Mouse (Mus musculus) left cerebral cortex, adult 2 months (tissue): ENCODE results near the gene Hoxc4. TPM values are rescaled to one million over a fixed set of nuclear protein-coding genes. Genes with fewer than 3 reads are reported as not detected.
A peak's percentile ranks its signal among the peaks of the same experiment; 100 is the strongest.

Source experiments
- DNase-seq, 2 experiments: peaks; one replicate each; pipeline ENCODE4 v3.0.0; 2021 to 2022; ENCODE audit warnings: low spot score in 2 of 2, mixed read lengths in 1 of 2; ENCODE audit errors: extremely low spot score in 1 of 2
- H3K27ac ChIP-seq: fragments of 200-600 bp; 2 replicates; pipeline ENCODE4 v1.8.1; 2022
- H3K4me3 ChIP-seq: fragments of 200-600 bp; 2 replicates; pipeline ENCODE4 v1.8.1; 2022
- CTCF ChIP-seq: fragments of 200-600 bp; IDR thresholded peaks from 2 replicates; pipeline ENCODE4 v1.8.1; 2022; ENCODE audit warnings: antibody characterized with exemption, mild to moderate bottlenecking, moderate library complexity
- intact Hi-C: fragments of 180-260 bp; cut with DNase I; formaldehyde crosslinking; loops from one replicate; pipeline ENCODE4 v1.15.1; 2025
- total RNA-seq, 2 experiments: library from RNA; stranded (reverse); gene quantifications; 2 replicates each; pipeline ENCODE4 v1.2.3; 2021

The Hoxc4 gene
- total RNA-seq, 2 experiments from 2014 or later = not detected

- intact Hi-C loops = no loop called here
- no peak for DNase-seq
- Histone ChIP-seq H3K27ac (no peak overlapping the region), H3K4me3 (no peak overlapping the region)
- TF ChIP-seq CTCF = no peak
Measured at GRCm38 (mm10) chr15:102992863-102993262, 25.9 kb upstream of the Hoxc4 start.

GRCm38 (mm10) chr15:102996548-102996947 lies 22.2 kb upstream of the Hoxc4 start:
- DNase-seq = no peak
- intact Hi-C loops = no loop called here
- no peak overlapping the region for H3K27ac ChIP-seq
- H3K4me3 ChIP-seq = no peak overlapping the region
- no peak for TF ChIP-seq CTCF

GRCm38 (mm10) chr15:102997431-102997830 lies 21.3 kb upstream of the Hoxc4 start:
- no peak for TF ChIP-seq CTCF
- DNase-seq = no peak
- intact Hi-C loops = no loop called here

GRCm38 (mm10) chr15:102997939-102998355 lies 20.8 kb upstream of the Hoxc4 start, which contains the start of gene Hoxc6:
TSS of gene Hoxc6 (plus strand) at chr15:102998257.
- Histone ChIP-seq H3K4me3 (no peak within 1 kb of the TSS), H3K27ac (no peak within 1 kb of the TSS)
- intact Hi-C loops = no loop called here
- TF ChIP-seq CTCF = no peak
- DNase-seq = no peak

More at GRCm38 (mm10) chr15:102997431-102997830, 21.3 kb upstream of the Hoxc4 start:
- Histone ChIP-seq H3K4me3 (no peak overlapping the region), H3K27ac (no peak overlapping the region)

- intact Hi-C loops = no loop called here
- TF ChIP-seq CTCF = no peak
- no peak for DNase-seq
- Histone ChIP-seq H3K27ac (no peak overlapping the region), H3K4me3 (no peak overlapping the region)
Measured at GRCm38 (mm10) chr15:102998608-102999182, 20.0 kb upstream of the Hoxc4 start.

- H3K27ac ChIP-seq = no peak overlapping the region
- H3K4me3 ChIP-seq = peak overlapping the region; percentile 15
- peak in 1 of 2 experiments; percentile 26 for DNase-seq
- TF ChIP-seq CTCF = no peak
- intact Hi-C loops = no loop called here
Measured at GRCm38 (mm10) chr15:102999183-102999831, 19.4 kb upstream of the Hoxc4 start.

- no peak for TF ChIP-seq CTCF
Measured at GRCm38 (mm10) chr15:102999955-103000354, 18.8 kb upstream of the Hoxc4 start.

GRCm38 (mm10) chr15:103000501-103000901 lies 18.2 kb upstream of the Hoxc4 start:
- Histone ChIP-seq H3K27ac (no peak overlapping the region), H3K4me3 (no peak overlapping the region)
- TF ChIP-seq CTCF = no peak
- intact Hi-C loops = no loop called here
- DNase-seq = no peak

More at GRCm38 (mm10) chr15:102999955-103000354, 18.8 kb upstream of the Hoxc4 start:
- no peak for DNase-seq
- intact Hi-C loops = no loop called here
- no peak overlapping the region for H3K27ac ChIP-seq
- H3K4me3 ChIP-seq = no peak overlapping the region

GRCm38 (mm10) chr15:103001370-103001769 lies 17.4 kb upstream of the Hoxc4 start:
- Histone ChIP-seq H3K27ac (no peak overlapping the region), H3K4me3 (no peak overlapping the region)
- DNase-seq = no peak
- TF ChIP-seq CTCF = no peak
- intact Hi-C loops = no loop called here

GRCm38 (mm10) chr15:103002156-103002555 lies 16.6 kb upstream of the Hoxc4 start:
- intact Hi-C loops = no loop called here
- Histone ChIP-seq H3K4me3 (no peak overlapping the region), H3K27ac (no peak overlapping the region)
- TF ChIP-seq CTCF = no peak
- no peak for DNase-seq

- no peak for TF ChIP-seq CTCF
- Histone ChIP-seq H3K27ac (no peak overlapping the region), H3K4me3 (no peak overlapping the region)
- DNase-seq = no peak
- intact Hi-C loops = no loop called here
Measured at GRCm38 (mm10) chr15:103002821-103003448, 15.8 kb upstream of the Hoxc4 start.

- no peak for TF ChIP-seq CTCF
- intact Hi-C loops = no loop called here
- no peak for DNase-seq
Measured at GRCm38 (mm10) chr15:103005308-103005707, 13.4 kb upstream of the Hoxc4 start.

More at GRCm38 (mm10) chr15:103005308-103005707, 13.4 kb upstream of the Hoxc4 start:
- Histone ChIP-seq H3K27ac (no peak overlapping the region), H3K4me3 (no peak overlapping the region)
